Mouse (Mus musculus) CH12.LX (cell line): ENCODE data around the gene Ogfod3. TPM values are rescaled to one million over a fixed set of nuclear protein-coding genes. Genes with fewer than 3 reads are reported as not detected.

Source experiments
- DNase-seq: peaks from one replicate; pipeline ENCODE4 v3.0.0-alpha.2; 2013; ENCODE audit errors: extremely low read depth
- H3K27ac ChIP-seq: 2 replicates; pipeline ENCODE4 v1.5.1; 2012; ENCODE audit warnings: low read depth, mild to moderate bottlenecking, control low read depth, moderate library complexity; ENCODE audit not compliant: insufficient read depth
- H3K27me3 ChIP-seq: replicated peaks from 2 replicates; pipeline ENCODE3; 2012; ENCODE audit warnings: inconsistent platforms
- H3K36me3 ChIP-seq, 2 experiments: replicated peaks in 1 of 2; 2 replicates each; pipeline versions ENCODE3 to v1.6.1; 2012; ENCODE audit warnings: inconsistent platforms in 1 of 2, low read length in 1 of 2, mild to moderate bottlenecking in 1 of 2, mixed read lengths in 1 of 2, moderate library complexity in 1 of 2; ENCODE audit not compliant: control insufficient read depth in 1 of 2, insufficient read depth in 1 of 2
- H3K4me1 ChIP-seq, 2 experiments: 2 replicates each; pipeline ENCODE4 v1.6.1; 2012; ENCODE audit warnings: inconsistent platforms in 1 of 2, moderate library complexity in 1 of 2; ENCODE audit not compliant: insufficient read depth in 2 of 2, control insufficient read depth in 1 of 2
- H3K4me2 ChIP-seq: 2 replicates; pipeline ENCODE4 v1.6.1; 2012; ENCODE audit warnings: low read depth, mild to moderate bottlenecking, control low read depth; ENCODE audit not compliant: poor library complexity, insufficient read depth, severe bottlenecking
- H3K4me3 ChIP-seq, 3 experiments: fragments of 150-350 bp in 1 of 3; sonication (generic) in 1 of 3; replicated peaks in 1 of 3; 2 replicates each; pipeline versions ENCODE3 to v1.5.1; 2011 to 2012; ENCODE audit warnings: low read depth in 2 of 3, low read length in 2 of 3, mild to moderate bottlenecking in 2 of 3, moderate library complexity in 2 of 3, control low read depth in 1 of 3, improper control_type of control experiment in 1 of 3, inconsistent platforms in 1 of 3, mixed read lengths in 1 of 3; ENCODE audit not compliant: poor library complexity in 1 of 3
- H3K79me2 ChIP-seq: replicated peaks from 2 replicates; pipeline ENCODE4 v1.6.1; 2012; ENCODE audit warnings: mild to moderate bottlenecking, moderate library complexity; ENCODE audit not compliant: control insufficient read depth, poor library complexity, insufficient read depth, severe bottlenecking; ENCODE audit errors: extremely low read depth
- H3K9ac ChIP-seq: 2 replicates; pipeline ENCODE4 v1.6.1; 2012; ENCODE audit warnings: low read depth, mild to moderate bottlenecking, control low read depth, moderate library complexity; ENCODE audit not compliant: insufficient read depth
- H3K9me3 ChIP-seq: replicated peaks from 2 replicates; pipeline ENCODE3; 2012; ENCODE audit warnings: low read length, inconsistent platforms, mixed read lengths
- BHLHE40 ChIP-seq: IDR thresholded peaks from 2 replicates; pipeline ENCODE4 v1.6.1; 2011; ENCODE audit warnings: mild to moderate bottlenecking, low read depth, low read length, improper control_type of control experiment
- CHD1 ChIP-seq: IDR thresholded peaks from 2 replicates; pipeline ENCODE4 v1.6.1; 2012; ENCODE audit warnings: low read depth, low read length, improper control_type of control experiment, inconsistent platforms
- CTCF ChIP-seq, 2 experiments: IDR thresholded peaks in 1 of 2; conservative IDR thresholded peaks in 1 of 2; 2 replicates each; pipeline ENCODE4 v1.5.1; 2011 to 2012; ENCODE audit warnings: low read depth in 2 of 2, low read length in 2 of 2, improper control_type of control experiment in 1 of 2, inconsistent platforms in 1 of 2, mild to moderate bottlenecking in 1 of 2, moderate library complexity in 1 of 2
- HCFC1 ChIP-seq: IDR thresholded peaks from 2 replicates; pipeline ENCODE4 v1.6.1; 2012; ENCODE audit warnings: low read depth, mild to moderate bottlenecking, inconsistent platforms, low read length, improper control_type of control experiment
- IRF4 ChIP-seq: IDR thresholded peaks from 2 replicates; pipeline ENCODE4 v1.6.1; 2014; ENCODE audit warnings: low read depth, mild to moderate bottlenecking, inconsistent platforms, low read length, improper control_type of control experiment
- JUND ChIP-seq: conservative IDR thresholded peaks from 2 replicates; pipeline ENCODE4 v1.6.1; 2011; ENCODE audit warnings: low read depth, low read length, improper control_type of control experiment
- MEF2A ChIP-seq: IDR thresholded peaks from 2 replicates; pipeline ENCODE4 v1.6.1; 2014; ENCODE audit warnings: low read depth, mild to moderate bottlenecking, inconsistent platforms, low read length, improper control_type of control experiment, borderline replicate concordance
- MXI1 ChIP-seq: IDR thresholded peaks from 2 replicates; pipeline ENCODE4 v1.6.1; 2011; ENCODE audit warnings: mild to moderate bottlenecking, low read depth, low read length, improper control_type of control experiment
- NELFE ChIP-seq: IDR thresholded peaks from 2 replicates; pipeline ENCODE4 v1.6.1; 2011; ENCODE audit warnings: low read depth, low read length, improper control_type of control experiment
- NRF1 ChIP-seq: IDR thresholded peaks from 2 replicates; pipeline ENCODE4 v1.6.1; 2014; ENCODE audit warnings: low read depth, mild to moderate bottlenecking, inconsistent platforms, low read length, improper control_type of control experiment, moderate library complexity
- PAX5 ChIP-seq: IDR thresholded peaks from 2 replicates; pipeline ENCODE4 v1.6.1; 2012; ENCODE audit warnings: low read length, inconsistent platforms, mixed read lengths
- POLR2AphosphoS2 ChIP-seq: IDR thresholded peaks from 2 replicates; pipeline ENCODE4 v1.6.1; 2011; ENCODE audit warnings: low read depth, low read length, improper control_type of control experiment
- SMC3 ChIP-seq: IDR thresholded peaks from 2 replicates; pipeline ENCODE4 v1.6.1; 2011; ENCODE audit warnings: low read depth, low read length, improper control_type of control experiment
- TCF12 ChIP-seq: IDR thresholded peaks from 2 replicates; pipeline ENCODE4 v1.6.1; 2014; ENCODE audit warnings: low read depth, mild to moderate bottlenecking, inconsistent platforms, low read length, improper control_type of control experiment
- USF2 ChIP-seq: conservative IDR thresholded peaks from 2 replicates; pipeline ENCODE4 v1.6.1; 2011; ENCODE audit warnings: low read depth, low read length, improper control_type of control experiment
- dilution Hi-C: fragments of 300-500 bp; cut with MboI; formaldehyde crosslinking; loops from 2 replicates; pipeline ENCODE4 v1.14.3; 2020; ENCODE audit warnings: low sequenced_read_pairs; ENCODE audit not compliant: extremely low pct_unique_long_range_greater_than_20kb, extremely low pct_ligation_motif_present
- in situ Hi-C: fragments of 300-500 bp; cut with MboI; formaldehyde crosslinking; loops from 3 replicates; pipeline ENCODE4 v1.14.3; 2019; ENCODE audit warnings: low sequenced_read_pairs, low pct_ligation_motif_present, low pct_unique_long_range_greater_than_20kb, mixed read lengths
- polyA plus RNA-seq: library from polyadenylated mRNA; unstranded; fragments of >175 nt; gene quantifications from 2 replicates; pipeline ENCODE4 v1.2.1, GENCODE M21; 2012; ENCODE audit warnings: low read depth; ENCODE audit not compliant: insufficient read length
- total RNA-seq, 2 experiments: library from RNA; depleted of rRNA; stranded (reverse); fragments of 300-350 nt in 1 of 2; fragments of >200 nt in 1 of 2; gene quantifications; 2 replicates each; pipeline ENCODE4 v1.2.3; 2012 to 2014

Ogfod3 gene
- total and polyA plus RNA-seq, 3 experiments = 13.7 to 18.4 (median 16.4) TPM

GRCm38 (mm10) chr11:121250196-121250595, 45.7 kb upstream of the Ogfod3 start:
- TF ChIP-seq NRF1 = no peak
- in situ Hi-C loops (no loop called here), dilution Hi-C loops (no loop called here)
- no peaks in the 10 kb centered on the region for H3K79me2 ChIP-seq
- H3K27ac ChIP-seq = no peak overlapping the region
- H3K4me1 ChIP-seq = no peaks in the 10 kb centered on the region
- DNase-seq = no peak
- no peak overlapping the region for H3K9ac ChIP-seq
- no peak overlapping the region for H3K4me2 ChIP-seq
- H3K9me3 ChIP-seq = no peaks in the 10 kb centered on the region
- H3K36me3 ChIP-seq = peaks cover 75 to 92% of the 10 kb centered on the region in 2 experiments
- H3K4me3 ChIP-seq = no peak overlapping the region
- no peaks in the 10 kb centered on the region for H3K27me3 ChIP-seq

- H3K9me3 ChIP-seq = no peaks in the 10 kb centered on the region
- dilution Hi-C loops (no loop called here), in situ Hi-C loops (no loop called here)
- no peak overlapping the region for H3K4me2 ChIP-seq
- no peak overlapping the region for H3K9ac ChIP-seq
- TF ChIP-seq HCFC1 = no peak
- TF ChIP-seq USF2 = no peak
- no peak for TF ChIP-seq IRF4
- no peak for TF ChIP-seq NRF1
- TF ChIP-seq JUND = no peak
- no peak for TF ChIP-seq SMC3
- no peak for TF ChIP-seq CTCF (conservative IDR thresholded peaks at IDR 0.05 in 1 of 2, IDR thresholded peaks at IDR 0.05 in 1 of 2; ENCODE audit: low read depth in 2 of 2, low read length in 2 of 2)
- TF ChIP-seq PAX5 = no peak
- no peak for TF ChIP-seq CHD1
- no peak for TF ChIP-seq BHLHE40
- TF ChIP-seq POLR2AphosphoS2 = no peak
- no peak for TF ChIP-seq MXI1
- TF ChIP-seq TCF12 = no peak
- no peak for TF ChIP-seq NELFE
- TF ChIP-seq MEF2A = no peak
- no peak for DNase-seq
- no peak overlapping the region for H3K27ac ChIP-seq
- no peaks in the 10 kb centered on the region for H3K79me2 ChIP-seq
- no peaks in the 10 kb centered on the region for H3K27me3 ChIP-seq
- peaks cover 15 to 53% of the 10 kb centered on the region in 2 experiments for H3K36me3 ChIP-seq
- H3K4me1 ChIP-seq = peaks cover 3 to 35% of the 10 kb centered on the region in 2 experiments
- H3K4me3 ChIP-seq = no peak overlapping the region
Measured at GRCm38 (mm10) chr11:121239669-121240068, 35.2 kb upstream of the Ogfod3 start.
